Mouse (Mus musculus) CH12.LX (cell line): ENCODE measurements around the gene Ltb.

ENCODE experiments used
- BHLHE40 ChIP-seq: IDR thresholded peaks from 2 replicates; pipeline ENCODE4 v1.6.1; 2011; ENCODE audit warnings: mild to moderate bottlenecking, low read depth, low read length, improper control_type of control experiment
- CHD1 ChIP-seq: IDR thresholded peaks from 2 replicates; pipeline ENCODE4 v1.6.1; 2012; ENCODE audit warnings: low read depth, low read length, improper control_type of control experiment, inconsistent platforms
- CHD2 ChIP-seq: IDR thresholded peaks from 2 replicates; pipeline ENCODE4 v1.6.1; 2011; ENCODE audit warnings: low read length, improper control_type of control experiment
- CTCF ChIP-seq, 2 experiments: IDR thresholded peaks in 1 of 2; conservative IDR thresholded peaks in 1 of 2; 2 replicates each; pipeline ENCODE4 v1.5.1; 2011 to 2012; ENCODE audit warnings: low read depth in 2 of 2, low read length in 2 of 2, improper control_type of control experiment in 1 of 2, inconsistent platforms in 1 of 2, mild to moderate bottlenecking in 1 of 2, moderate library complexity in 1 of 2
- GABPA ChIP-seq: IDR thresholded peaks from 2 replicates; pipeline ENCODE4 v1.6.1; 2012; ENCODE audit warnings: low read depth, low read length, improper control_type of control experiment, inconsistent platforms; ENCODE audit not compliant: insufficient replicate concordance
- POLR2A ChIP-seq: IDR thresholded peaks from 2 replicates; pipeline ENCODE4 v1.6.1; 2011; ENCODE audit warnings: low read depth, mild to moderate bottlenecking, improper control_type of control experiment, low read length
- USF1 ChIP-seq: IDR thresholded peaks from 2 replicates; pipeline ENCODE4 v1.6.1; 2014; ENCODE audit warnings: low read depth, mild to moderate bottlenecking, inconsistent platforms, low read length, improper control_type of control experiment

DNA sequence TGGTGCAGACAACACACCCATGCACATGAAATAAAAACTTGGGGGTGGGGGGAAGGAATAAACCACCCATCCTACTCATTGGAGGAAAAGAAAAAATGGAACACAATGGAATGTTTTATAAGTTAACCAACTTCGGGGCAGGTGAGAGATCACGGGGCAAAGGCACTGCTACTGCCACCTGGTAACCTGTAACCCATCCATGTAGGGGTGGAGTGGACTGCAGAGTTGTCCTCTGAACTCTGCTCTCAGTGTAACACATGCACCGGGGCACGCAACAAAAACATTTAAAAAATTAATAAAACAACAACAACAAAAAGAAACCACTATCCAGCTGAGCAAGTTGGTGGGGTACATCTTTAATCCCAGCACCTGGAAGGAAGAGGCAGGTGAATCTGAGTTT lies 42.1 kb upstream of the Ltb start:
- TF ChIP-seq CTCF (conservative IDR thresholded peaks at IDR 0.05 in 1 of 2, IDR thresholded peaks at IDR 0.05 in 1 of 2; ENCODE audit: low read depth in 2 of 2, low read length in 2 of 2) (no peak), USF1 (no peak), CHD2 (no peak), POLR2A (no peak), BHLHE40 (no peak), GABPA (no peak), CHD1 (no peak)
